Mouse (Mus musculus): ENCODE data around the gene Thnsl1.
"Not testable (repeated sequence)": the region's sequence is repeated elsewhere in the genome, so short reads cannot be mapped to it uniquely, and the experiment has no call there.

Thnsl1 gene

GRCm38 (mm10) chr2:21235844-21236386, 30.4 kb downstream of the Thnsl1 start:
- no peak for DNase-seq (ENCODE audit: low read depth, low spot score)

GRCm38 (mm10) chr2:21236846-21237245, 31.3 kb downstream of the Thnsl1 start:
- DNase-seq (ENCODE audit: low read depth, low spot score): no peak

- not testable (repeated sequence) for DNase-seq (ENCODE audit: low read depth, low spot score)
Observed at GRCm38 (mm10) chr2:21244104-21244503, 38.6 kb downstream of the Thnsl1 start.

GRCm38 (mm10) chr2:21244986-21245385, 39.5 kb downstream of the Thnsl1 start:
- DNase-seq (ENCODE audit: low read depth, low spot score): no peak

DNA sequence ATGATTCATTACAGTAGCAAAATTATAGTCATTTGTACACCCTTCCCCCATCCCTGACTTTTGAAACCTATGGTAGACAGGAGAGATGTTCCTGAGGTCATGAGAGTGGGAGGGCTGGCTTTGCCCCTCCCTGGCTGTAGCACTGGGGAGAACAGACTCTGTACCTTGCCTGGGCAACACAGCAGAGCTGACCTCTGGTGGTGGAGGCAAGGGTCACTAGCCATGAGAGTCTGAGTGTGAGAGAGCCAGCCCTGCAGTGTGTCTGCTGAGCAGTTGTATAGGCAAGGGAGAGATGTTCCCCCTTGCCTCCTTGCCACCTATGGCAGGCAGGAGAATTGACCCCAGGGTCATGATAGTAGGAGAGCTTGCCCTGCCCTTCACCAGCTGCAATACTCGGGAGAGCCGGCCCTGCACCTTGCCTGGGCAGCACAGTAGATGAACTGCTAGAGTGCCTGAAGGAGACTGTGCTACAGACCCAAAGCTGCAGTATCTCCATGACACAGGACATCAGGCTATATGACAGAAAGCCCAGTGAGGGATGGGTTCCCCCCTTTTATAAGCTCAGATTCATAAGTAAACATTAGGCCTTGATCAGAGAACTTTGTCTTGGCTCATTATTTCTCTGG, 40.1 kb downstream of the Thnsl1 start:
- DNase-seq (ENCODE audit: low read depth, low spot score): no peak

DNA sequence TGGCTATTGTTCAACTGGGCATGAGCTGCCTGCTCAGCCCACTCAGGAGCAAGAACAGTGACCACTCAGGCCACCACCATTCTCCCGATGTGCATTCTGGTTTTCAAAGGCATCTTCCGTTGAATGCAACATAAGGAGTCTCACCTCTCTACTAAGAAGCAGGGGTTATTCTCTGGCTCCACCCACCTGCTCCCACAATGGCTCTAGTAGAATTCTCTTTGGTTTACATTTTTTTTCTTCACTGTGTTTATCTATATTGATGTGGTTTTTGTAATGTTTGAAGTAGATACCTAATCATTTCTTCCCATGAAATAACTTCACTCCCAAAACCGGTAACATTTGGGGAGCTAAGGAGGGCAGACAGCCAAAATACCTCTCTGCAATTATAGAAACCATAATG, 48.1 kb downstream of the Thnsl1 start:
- DNase-seq (ENCODE audit: low read depth, low spot score): no peak

DNA sequence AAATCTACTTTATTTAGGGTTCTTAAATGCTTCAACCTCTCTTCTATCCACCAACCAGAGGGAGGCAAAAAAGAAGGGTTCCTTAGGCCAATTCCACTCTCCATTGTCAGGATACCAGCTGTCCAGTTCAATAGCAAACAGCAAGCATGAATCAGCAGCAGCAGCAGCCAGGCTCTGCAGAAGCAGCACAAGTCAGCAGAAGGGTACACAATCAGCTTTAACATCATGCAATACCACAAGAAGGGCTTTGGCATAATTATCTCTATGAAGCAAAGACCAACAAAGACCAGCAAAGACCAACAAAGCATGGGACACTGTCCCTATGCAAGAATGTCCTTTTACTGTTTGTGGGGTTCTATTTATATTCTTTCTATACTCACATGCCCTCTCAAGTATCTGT, 48.8 kb downstream of the Thnsl1 start:
- DNase-seq (ENCODE audit: low read depth, low spot score): no peak

DNA sequence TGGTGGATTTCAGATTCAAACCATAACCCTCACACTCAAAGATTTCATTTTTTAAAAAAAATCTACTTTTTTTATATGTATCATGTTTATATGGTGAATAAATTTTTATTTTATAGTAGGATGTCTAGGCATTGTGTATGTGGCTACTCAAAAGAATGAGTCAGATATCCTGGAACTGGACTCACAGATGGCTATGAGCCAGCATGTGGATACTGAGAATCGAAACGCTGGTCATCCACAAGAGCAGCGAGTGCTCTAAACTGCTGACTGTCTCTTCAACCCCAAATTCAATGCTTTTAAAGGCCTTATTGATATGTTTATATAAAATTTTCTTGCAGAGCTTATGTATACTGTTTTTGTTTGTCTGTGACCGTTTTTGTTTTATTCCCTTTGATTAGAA, 52.8 kb downstream of the Thnsl1 start:
- no peak for DNase-seq (ENCODE audit: low read depth, low spot score)

DNA sequence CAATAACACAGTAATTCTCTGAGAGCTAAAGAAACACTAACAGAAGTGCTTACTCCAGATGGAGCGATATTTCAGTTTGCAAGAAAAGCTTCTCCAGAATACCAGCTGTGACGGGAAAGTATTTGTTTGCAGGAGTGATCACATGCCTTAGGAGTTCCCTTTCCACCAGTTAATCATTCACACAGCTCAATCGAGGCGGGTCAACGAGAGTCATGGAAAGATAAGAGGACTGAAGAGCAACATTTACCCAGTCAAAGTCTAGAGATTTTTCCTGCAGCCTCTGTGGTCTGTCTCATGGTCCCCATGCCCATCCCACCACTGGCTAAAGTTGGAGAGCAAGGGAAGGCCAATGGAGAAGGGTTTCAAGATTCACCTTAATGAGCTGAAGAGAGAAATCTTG, 53.6 kb downstream of the Thnsl1 start:
- no peak for DNase-seq (ENCODE audit: low read depth, low spot score)

GRCm38 (mm10) chr2:21260060-21260459, 54.5 kb downstream of the Thnsl1 start:
- no peak for DNase-seq (ENCODE audit: low read depth, low spot score)

DNA sequence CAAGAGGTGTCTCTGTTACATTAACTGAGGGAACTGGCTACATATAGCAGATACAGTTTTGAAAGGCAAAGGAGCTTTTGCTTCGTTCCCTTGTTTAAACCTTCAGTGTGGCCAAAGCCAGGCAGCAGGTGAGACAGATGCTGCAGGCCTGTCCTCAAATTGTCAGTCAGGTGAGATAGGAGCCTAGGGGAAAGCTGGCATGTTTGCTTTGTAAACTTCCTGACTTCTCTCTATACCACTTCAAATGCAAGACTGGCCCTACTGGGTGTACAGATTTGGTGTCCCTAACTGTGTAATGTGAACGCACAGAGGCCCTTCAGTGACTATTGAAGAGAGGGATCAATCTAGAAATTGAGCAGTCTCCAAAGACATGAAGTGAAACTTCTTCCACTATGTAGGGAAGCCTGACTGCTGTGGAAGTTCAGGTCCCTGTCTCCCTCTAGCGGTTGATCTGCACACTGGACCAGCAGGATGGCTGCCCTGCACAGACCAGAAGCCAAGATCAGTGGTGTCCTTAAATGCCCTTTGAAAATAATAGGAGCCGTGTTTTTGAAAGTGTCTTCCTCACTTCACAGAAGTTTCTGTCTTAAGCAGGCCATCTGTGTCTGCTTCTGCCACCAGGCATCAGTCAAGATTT, 56.0 kb downstream of the Thnsl1 start:
- peak; percentile 57 for DNase-seq (ENCODE audit: low read depth, low spot score)

- no peak for DNase-seq (ENCODE audit: low read depth, low spot score)
Observed at GRCm38 (mm10) chr2:21264031-21264430, 58.5 kb downstream of the Thnsl1 start.
